Mouse (Mus musculus) right cerebral cortex, postnatal 36 days (tissue): Measurements from ENCODE around the gene Ehbp1.

Source experiments
- DNase-seq, 2 experiments: peaks; one replicate each; pipeline ENCODE4 v3.0.0; 2022; ENCODE audit warnings: low spot score in 2 of 2, mixed read lengths in 1 of 2

The Ehbp1 gene

GRCm38 (mm10) chr11:22055908-22056307 lies 286.2 kb downstream of the Ehbp1 start:
- no peak for DNase-seq

DNA sequence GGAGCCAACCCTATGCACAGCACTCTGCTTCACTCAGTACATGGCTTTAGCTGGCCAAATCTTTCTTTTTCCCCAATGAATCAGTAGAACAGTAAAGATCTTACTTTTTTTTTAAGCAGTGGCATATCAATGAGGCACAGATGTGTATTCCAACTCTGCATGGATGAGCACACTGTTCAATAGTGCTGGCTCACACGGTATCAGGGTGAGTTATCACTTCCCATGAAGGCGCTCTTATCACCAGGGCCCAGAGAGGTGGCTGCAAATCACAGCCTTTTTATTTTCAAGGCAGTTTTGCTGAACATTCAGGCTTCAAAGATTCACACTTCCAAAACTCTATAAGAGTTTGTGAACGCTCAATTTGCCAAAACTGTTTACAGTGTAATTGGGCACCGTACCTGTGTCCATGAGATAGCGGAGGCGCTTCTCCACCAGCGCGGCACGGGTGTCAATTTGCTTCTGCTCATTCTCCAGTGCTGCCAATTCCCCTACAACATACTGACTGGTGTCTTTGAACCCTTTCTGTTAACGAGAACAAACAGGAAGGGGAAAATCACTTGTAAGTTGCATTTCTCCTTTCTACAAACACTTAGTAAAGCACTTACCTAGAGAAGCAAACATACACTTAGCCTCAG lies 288.9 kb downstream of the Ehbp1 start:
- no peak for DNase-seq

GRCm38 (mm10) chr11:22050864-22051263 lies 291.2 kb downstream of the Ehbp1 start:
- no peak for DNase-seq

GRCm38 (mm10) chr11:22039854-22040426 lies 302.2 kb downstream of the Ehbp1 start:
- no peak for DNase-seq

GRCm38 (mm10) chr11:22034564-22035105 lies 307.5 kb downstream of the Ehbp1 start:
- DNase-seq: no peak

- no peak for DNase-seq
Observed at GRCm38 (mm10) chr11:22033582-22033981, 308.5 kb downstream of the Ehbp1 start.

GRCm38 (mm10) chr11:22020602-22021001 lies 321.5 kb downstream of the Ehbp1 start:
- DNase-seq: no peak

- DNase-seq: peak in 1 of 2 experiments; percentile 13
Observed at GRCm38 (mm10) chr11:22017444-22017843, 324.6 kb downstream of the Ehbp1 start.

DNA sequence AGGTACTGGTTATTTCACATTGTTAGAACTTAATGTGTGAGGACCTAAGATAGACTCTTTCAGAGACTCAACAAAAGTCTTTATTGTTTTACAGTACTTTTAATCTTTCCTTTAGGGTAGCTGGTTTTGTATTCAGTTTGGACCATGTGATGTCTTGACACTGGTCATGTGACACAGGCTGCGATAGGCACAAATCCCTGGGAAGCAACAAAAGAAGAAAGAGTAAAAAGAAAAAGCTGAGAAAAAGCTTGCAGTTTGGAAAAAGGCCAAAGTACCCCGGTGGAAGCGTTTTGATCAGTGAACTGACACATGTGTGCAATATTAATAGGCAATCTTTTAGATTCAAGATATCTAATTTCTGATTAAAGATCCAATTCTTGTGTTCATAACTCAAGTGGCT lies 325.8 kb downstream of the Ehbp1 start:
- no peak for DNase-seq

DNA sequence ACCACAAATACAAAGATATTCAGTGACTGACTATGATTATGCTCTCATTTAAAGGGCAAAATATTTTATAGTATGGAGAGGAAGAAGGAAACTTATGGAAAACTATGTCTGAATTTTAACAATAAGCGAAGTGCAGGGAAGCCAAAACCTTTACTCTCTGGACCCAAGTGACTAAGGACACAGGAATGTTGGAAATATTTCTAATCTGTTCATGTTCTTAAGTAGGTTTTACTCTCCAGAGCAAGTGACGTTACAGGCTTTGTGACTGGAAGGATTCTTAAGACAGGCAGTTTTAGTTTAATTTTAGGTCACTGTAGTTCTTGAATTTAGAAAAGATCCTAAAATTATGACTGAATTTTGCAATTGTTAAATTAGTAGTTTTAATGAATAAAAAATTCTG lies 333.3 kb downstream of the Ehbp1 start:
- DNase-seq: no peak

DNA sequence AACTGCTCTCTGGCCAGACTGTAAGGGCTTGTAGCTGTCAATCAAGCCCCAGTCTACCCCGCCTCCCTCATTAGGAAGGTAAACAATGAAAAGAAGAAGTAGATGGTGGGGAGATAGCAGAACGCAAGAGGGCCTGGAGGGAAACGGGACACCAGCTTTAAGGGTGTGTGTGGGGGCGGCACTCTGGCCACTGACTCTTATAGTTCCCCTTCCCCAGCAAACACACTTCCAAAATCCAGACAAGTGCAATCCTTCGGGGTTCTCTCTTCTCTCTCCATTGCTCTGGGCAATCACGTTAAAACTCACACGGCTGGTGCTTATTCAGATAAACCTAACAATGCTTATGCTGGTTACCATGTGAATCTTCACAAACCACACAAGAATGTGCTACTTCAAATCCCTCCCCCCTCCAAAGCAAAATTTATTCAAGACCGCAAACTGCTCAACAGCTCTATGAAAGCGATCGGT lies 333.9 kb downstream of the Ehbp1 start:
- DNase-seq: no peak

DNA sequence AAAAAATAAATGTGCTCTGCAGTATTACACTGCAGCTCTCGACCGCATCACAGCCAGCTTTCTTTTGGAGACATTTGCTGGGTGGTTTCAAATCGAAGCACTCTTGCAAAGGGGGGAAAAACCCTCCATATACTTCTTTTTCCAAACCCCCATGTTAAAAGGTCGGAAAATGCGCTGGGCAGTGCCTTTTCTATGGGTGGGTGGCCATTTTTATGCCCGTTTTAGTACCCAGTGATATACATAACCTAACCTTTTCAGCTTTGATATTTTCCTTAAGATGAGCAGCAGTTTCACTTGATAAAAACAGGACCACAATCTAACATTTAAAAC lies 334.3 kb downstream of the Ehbp1 start:
- DNase-seq: no peak

GRCm38 (mm10) chr11:22007088-22007780 lies 334.9 kb downstream of the Ehbp1 start:
- DNase-seq: no peak

- no peak for DNase-seq
Observed at GRCm38 (mm10) chr11:22006471-22007087, 335.5 kb downstream of the Ehbp1 start.

DNA sequence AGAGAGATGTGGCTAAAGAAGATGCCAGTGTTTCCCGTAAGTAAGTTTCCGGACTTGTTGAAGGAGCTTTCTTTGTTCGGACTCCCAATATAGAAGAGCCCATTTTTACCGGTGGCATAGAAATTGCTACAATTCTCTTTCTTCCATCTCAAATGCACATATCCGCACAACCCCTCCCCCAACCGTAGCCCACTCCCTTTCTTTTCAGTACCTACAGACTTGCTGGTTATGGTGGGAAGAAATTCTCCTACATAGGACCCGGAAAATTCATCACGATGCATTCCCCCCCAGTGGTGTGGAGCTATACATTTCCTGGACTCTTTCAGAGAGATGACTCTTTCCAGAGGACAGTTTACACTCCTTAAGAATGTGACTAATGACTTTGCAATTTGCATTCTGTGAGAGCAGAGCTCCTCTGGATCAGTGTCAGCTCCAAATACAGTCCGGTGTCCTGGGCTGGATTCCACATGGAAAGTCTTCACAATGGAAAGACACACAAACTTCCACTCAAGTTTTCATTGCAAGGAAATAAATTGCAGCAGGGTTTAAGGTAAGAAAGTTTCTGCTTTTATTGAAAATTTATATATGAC lies 336.7 kb downstream of the Ehbp1 start:
- no peak for DNase-seq

DNA sequence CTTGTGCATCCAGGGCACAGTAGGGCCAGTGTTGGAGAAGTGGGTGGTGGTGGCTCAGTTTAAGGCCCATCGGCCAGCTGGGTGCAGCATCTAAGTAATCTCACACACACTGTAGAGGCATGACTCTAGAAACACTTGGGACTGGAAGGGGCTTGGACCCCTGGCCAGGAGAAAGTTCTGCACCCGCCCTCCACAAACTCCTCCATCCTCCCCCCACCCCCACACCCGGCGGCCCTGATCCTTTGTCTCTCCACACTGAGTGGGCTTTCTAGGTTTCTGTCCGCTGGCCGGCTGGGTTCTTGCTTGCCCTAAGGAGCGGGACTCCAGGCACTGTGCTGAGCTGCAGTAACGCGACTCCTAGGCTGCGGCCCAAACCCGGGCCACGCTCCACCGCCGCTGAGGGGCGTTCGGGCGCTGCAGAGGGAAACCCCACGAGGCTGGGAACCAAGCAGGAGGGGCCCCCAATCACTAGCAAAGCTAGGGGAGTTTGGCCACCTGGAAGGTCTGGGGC lies 337.7 kb downstream of the Ehbp1 start:
- DNase-seq: no peak

- no peak for DNase-seq
Observed at GRCm38 (mm10) chr11:22003341-22003981, 338.6 kb downstream of the Ehbp1 start.

- no peak for DNase-seq
Observed at GRCm38 (mm10) chr11:22002783-22003340, 339.2 kb downstream of the Ehbp1 start, which contains the start of gene Otx1. Gene Otx1, minus strand, starts transcription at chr11:22002897.

DNA sequence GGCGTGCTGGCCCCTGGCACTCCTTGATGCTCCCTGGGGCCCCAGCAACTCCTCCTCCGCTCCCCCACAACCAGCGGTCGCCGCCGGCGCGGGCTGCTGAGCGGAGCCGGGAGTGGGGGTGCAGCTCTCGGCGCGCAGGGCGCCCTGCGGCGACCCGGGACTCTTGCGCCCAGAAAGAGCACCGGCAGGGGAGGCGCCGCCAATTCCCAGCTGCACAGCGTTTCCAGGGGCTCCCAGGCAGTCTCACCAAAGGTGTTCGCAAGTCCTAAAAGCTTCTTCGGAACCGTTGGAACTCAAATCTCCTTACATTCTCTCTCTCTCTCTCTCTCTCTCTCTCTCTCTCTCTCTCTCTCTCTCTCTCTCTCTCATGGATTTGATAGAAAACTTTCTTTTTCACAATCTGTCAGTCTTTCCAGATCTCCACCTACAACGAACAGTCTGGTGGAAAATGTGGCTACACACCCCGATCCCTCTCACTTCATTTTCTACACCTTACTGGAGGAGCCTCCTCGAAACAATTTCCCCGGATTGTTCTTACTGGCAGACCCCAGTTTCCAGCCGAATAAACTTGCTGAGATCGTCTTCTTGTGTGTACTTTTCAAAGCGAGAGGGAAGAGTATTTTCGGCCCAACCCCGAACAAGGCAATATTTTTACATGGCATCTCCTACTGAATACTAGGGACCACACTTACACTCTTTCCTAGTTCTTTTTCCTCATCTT lies 339.9 kb downstream of the Ehbp1 start:
- DNase-seq: no peak
